Mouse (Mus musculus): ENCODE results near the gene Psmb11. TPM values are rescaled to one million over a fixed set of nuclear protein-coding genes. Genes with fewer than 3 reads are reported as not detected.
"Not testable (repeated sequence)": the region's sequence is repeated elsewhere in the genome, so short reads cannot be mapped to it uniquely, and the experiment has no call there.

The Psmb11 gene
- total RNA-seq, 2 experiments from 2014 or later: 0.26 TPM; not detected in 1

DNA sequence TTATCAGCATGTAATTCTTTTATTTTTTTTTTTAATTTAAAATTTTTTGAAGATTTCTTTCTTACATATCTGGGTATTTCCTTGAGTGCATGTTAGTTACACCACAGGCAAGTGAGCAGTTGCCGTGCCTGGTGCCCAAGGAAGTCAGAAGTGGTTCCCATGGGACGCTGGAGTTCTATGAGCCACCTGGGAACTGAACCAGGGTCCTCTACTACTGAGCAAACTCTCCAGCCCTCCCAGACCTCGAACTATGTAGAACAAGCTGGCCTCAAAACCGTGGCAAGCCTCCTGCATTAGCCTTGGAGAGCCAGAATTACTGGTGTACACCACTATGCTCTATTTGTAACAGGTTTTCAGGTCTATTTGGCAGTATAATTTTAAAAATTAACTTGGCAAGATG lies 18.6 kb upstream of the Psmb11 start:
- peak; percentile 10 for ATAC-seq (replicated peaks; ENCODE audit: low FRiP score, poor library complexity, severe bottlenecking)

DNA sequence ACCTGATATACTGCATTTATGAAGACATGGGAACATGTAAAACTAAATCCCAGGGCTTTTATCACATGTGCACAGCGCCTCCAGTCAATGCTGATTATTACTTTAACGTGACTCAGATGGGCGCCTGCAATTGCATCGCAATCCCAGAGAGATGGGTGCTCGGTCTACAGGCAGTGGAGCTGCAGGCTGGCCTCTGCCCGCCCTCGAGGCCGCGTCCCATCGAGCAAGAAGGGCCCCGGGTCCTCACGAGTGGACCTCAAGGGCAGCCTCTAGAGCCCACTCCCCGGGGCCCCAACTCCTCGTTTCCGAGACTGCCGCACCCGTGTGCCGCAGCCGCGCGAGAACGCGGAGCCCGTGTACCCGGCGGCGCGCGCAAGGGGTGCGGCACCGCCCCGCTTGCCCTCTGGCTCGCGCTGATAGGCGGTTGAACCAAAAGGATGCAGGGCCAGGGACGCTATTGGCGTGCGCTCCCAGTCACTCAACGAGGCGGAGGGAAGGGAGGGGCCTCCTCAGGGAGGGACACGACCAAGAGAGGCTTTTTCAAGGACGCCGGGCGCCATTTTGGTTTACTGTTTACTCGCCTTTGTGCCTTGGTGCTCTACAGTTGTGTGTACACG lies 18.1 kb upstream of the Psmb11 start:
- peak; percentile 94 for ATAC-seq (replicated peaks; ENCODE audit: low FRiP score, poor library complexity, severe bottlenecking)

DNA sequence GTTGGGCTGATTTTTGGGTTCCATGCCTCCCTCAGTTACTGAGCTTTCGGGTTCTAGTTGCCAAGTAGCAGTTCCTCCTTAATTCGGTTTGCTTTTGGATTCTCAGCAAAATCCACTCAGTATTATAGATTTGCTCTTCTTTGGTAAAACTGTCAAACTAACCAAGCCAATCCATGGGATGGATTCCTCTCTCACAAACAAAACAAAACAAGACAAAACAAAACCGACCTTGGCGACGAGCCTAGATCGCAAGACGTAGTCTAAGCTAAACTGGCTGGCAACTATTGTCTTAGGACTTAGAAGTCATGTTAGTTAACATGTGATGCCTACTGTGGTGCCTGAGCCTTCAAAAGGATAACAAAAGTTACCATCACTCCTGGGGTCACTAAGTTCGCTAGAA lies 17.5 kb upstream of the Psmb11 start:
- ATAC-seq (replicated peaks; ENCODE audit: low FRiP score, poor library complexity, severe bottlenecking): no peak

DNA sequence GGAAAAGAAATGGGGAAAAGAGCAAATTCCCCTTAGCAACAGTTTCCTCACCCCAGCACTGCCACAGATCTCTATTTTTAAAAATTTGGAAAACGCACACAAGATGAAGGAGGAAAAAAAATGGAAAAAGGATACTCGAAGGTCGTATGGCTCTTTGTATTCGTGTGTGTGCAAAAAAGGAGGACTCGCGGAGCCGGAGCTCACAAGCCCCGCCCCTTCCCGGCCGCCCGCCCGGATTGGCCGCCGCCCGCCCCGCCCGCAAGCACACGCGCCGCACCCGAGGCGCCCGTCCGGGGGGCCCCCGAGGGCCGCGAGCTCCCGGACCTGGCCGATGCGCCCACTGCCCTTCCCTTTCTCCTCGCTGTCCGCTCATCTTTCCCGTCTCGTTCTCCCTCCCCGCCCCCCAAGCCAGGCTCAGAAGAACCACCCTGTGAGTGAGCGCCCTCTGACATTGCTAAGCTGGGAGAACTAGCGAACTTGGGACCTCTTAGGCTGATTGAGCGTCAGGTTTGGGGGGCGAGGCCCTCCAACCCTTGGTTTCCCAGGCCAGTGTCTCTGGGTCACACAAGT lies 15.4 kb upstream of the Psmb11 start, which contains the start of gene 4931414P19Rik:
Gene 4931414P19Rik, minus strand, starts transcription at position 242 of the 570 bp plus-strand sequence.
- peak; percentile 61 for ATAC-seq (replicated peaks; ENCODE audit: low FRiP score, poor library complexity, severe bottlenecking)

DNA sequence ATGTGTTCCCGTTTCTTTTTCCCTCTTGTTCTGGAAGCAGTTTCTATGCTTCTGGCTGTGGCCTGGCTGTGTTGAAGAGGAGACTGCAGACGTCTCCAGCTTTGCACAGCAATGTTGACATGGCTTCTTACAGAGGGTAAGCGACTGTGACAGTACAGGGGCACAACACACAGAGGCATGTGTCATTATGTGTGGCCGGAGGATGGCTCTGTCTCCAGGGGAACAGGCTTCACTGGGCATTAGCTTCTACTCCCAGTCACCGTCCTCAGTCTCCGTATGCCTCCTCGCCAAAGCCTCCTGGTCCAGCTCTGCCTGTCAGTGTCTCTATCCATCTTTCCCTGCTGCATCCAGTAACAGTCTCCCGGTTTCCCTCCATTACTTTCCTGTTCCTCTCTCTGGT lies 14.0 kb upstream of the Psmb11 start:
- ATAC-seq (replicated peaks; ENCODE audit: low FRiP score, poor library complexity, severe bottlenecking): no peak

DNA sequence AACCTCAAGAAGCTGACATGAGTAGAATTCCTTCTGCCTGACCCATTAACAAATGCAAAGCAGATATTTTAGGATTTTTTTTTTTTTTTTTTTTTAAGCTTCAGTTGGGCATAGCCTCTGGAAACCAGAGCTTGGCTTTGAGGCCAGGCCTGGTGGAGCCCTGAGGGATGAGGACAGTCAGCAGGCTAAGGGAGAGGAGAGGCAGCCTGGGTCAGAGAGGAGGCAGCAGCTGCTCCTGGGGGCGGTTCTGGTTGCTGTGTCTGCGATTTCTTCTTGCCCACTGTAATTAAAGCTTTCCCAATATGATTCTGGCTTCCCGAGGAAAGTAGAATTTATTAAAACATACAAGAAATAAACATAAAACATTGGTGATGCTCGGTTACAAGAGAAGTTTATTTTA lies 12.0 kb upstream of the Psmb11 start:
- no peak for ATAC-seq (replicated peaks; ENCODE audit: low FRiP score, poor library complexity, severe bottlenecking)

DNA sequence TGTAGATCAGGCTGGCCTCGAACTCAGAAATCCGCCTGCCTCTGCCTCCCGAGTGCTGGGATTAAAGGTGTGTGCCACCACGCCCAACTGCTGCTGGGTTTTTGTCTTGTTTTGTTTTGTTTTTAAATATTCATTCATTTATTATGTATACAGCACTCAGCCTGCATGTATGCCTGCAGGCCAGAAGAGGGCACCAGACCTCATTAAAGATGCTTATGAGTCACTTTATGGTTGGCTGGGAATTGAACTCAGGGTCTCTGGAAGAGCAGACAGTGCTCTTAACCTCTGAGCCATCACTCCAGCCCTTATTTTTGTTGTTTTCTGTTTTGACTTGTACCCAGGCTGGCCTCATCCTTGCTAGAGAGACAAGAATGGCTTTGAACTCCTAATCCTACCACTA lies 11.3 kb upstream of the Psmb11 start:
- ATAC-seq (replicated peaks; ENCODE audit: low FRiP score, poor library complexity, severe bottlenecking): no peak

DNA sequence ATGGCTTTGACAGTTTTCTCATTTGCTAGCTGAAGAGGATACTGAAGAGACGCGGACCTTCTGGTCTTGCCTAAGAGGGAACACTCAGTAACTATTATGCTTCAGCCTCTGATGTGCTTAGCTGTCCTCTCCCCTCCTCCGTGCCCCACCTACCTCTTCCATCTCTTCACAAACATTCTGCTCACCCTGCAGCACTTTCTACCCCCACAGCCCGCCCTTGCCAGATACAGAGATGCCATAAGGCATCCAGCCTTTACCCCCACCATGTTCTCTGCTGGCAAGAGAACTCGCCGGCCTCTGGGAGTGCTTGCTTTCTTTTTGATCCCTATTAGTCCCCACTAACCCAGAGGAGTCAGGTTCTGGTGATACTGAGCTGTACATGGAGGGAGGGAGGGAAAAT lies 10.6 kb upstream of the Psmb11 start:
- ATAC-seq (replicated peaks; ENCODE audit: low FRiP score, poor library complexity, severe bottlenecking): no peak

DNA sequence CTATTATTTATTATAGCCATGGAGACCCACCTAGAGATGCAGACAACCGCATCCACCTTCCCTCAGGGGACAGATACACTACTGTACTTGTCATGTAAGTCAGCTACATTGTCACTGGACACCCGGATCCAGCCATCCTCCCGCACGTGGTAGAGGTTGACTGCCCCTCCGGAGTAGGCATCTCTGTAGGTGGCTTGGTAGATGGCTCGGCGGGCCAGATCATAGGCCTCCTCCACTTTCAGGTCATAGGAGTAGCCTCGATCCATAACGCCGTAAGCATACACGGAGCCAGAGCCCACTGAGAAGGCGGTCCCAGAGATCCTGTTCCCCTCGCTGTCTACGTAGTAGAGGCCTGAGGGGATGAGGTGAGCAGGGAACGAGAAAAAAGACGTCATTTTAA lies 7.1 kb upstream of the Psmb11 start:
- ATAC-seq (replicated peaks; ENCODE audit: low FRiP score, poor library complexity, severe bottlenecking): not testable (repeated sequence)

DNA sequence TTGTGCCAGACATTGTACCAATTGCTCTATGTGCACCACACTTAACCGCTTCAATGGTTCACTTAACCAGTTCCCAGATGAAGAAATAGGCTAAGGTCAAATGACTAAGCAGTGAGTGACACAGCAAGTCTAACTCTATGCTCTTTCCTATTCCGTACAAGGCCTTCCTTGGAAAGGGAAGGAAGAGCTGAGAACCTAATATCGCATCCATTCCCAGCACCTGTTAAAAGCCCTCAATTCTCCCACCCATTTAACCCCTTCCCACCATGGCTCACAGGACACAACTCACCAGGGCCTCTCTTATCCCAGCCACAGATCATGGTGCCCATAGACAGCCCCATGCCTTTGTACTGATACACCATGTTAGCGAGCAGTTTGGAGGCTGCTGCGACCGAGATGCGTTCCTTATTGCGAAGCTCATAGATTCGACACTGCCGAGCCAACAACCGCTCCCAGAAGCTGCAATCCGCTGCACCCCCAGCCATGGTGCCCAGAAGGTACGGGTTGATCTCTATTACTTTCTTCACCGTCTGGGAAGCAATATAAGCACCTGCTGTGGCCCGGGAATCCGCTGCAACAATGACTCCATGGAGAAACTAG lies 4.9 kb upstream of the Psmb11 start:
- ATAC-seq (replicated peaks; ENCODE audit: low FRiP score, poor library complexity, severe bottlenecking): no peak

DNA sequence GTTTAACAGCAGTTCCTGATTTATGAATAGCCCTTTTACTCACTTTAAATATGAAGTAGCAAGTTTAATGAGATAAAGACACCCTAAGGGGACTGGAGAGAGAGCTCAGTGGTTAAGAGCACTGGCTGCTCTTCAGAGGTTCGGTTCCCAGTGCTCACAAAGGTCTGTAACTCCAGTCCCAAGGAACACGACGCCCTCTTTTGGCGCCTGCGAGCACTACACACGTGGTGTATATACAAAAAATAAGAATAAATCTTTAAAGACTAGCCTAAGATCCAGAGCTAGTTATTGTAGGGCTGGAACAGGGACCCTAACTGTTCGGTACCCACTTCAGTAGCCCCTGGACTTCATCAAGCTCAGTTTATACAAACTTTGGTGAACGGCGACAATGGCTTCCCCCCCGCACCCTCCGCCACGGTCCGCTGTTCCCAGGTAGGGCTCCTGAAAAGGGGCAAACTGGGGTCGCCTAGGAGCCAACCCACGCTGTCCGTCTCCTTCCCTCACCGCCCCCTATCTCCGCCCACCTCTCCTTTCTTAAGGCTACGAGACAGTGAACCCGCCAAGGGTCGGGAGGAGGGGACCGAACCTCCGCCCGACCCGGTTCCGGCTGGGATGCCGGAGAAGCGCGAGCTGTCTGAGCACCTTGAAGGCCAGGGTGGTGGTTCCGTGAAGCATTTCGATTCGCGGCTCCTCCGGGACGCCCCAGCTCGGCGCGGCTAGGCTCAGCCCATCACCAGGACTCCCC lies 3.9 kb upstream of the Psmb11 start:
- ATAC-seq (replicated peaks; ENCODE audit: low FRiP score, poor library complexity, severe bottlenecking): peak; percentile 71

DNA sequence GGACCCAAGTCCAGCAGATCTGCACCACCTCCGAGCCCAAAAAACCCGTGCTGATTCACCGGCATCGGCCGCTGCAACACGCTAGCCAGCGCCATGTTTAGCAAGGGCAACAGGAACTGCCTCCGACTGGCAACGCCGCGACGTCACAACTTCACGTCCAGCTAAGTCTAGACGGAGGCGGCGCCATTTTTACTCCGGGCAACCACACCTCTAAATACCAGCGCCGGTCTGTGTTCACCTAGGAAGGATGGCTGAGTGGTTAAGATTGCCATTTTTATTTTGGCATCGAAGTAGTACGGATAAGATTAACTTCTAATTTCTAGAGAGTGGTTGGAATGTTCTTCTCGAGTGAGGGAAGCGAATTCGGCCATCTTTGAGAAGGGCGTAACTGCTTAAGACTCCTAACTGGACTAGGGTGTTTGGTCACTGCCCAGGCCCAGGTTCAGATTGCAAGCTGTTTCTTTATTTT lies 3.3 kb upstream of the Psmb11 start, which contains the start of gene Psmb5:
Gene Psmb5, minus strand, starts transcription at position 126 of the 469 bp plus-strand sequence.
- peak; percentile 97 for ATAC-seq (replicated peaks; ENCODE audit: low FRiP score, poor library complexity, severe bottlenecking)

DNA sequence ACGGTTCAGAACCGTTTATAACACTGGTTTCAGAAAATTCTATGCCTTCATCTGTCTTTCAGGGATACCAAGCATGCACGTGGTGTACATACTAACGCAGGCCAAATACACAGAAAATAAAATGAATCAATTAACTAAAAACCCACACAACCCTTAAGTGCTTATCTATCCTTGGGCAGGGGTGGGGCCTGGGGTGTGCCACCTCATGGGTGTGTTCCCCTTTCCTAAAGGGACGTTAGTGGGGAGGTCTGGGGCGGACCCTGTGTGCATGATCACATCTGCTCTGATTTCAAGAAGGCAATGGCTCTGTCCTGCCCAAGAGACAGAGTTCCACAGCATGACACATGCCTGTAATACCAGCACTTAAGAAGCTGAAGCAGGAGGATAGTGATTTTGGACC lies 2.1 kb downstream of the Psmb11 start:
- ATAC-seq (replicated peaks; ENCODE audit: low FRiP score, poor library complexity, severe bottlenecking): no peak

DNA sequence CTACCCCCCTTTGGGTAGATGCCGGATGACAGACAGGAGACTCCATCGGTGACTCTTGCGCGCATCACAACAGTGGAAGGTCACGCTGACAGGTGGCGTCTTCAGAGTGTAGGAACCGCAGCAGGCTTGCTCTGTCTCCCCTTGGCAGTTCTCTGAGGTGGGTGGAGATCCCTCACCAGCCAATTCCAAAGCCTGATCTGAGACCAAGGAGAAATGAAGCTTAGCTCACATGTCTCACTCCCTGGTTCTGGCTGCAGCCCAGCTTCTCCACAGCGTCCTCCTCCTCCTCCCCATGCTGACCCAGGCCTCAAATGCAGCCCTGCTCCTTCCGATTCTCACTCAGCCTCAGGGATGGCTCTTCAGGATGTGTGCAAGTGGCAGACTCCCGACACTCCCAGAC lies 3.7 kb downstream of the Psmb11 start:
- peak; percentile 12; the same call in 1 of the 2 replicates for ATAC-seq (replicated peaks; ENCODE audit: low FRiP score, poor library complexity, severe bottlenecking)

DNA sequence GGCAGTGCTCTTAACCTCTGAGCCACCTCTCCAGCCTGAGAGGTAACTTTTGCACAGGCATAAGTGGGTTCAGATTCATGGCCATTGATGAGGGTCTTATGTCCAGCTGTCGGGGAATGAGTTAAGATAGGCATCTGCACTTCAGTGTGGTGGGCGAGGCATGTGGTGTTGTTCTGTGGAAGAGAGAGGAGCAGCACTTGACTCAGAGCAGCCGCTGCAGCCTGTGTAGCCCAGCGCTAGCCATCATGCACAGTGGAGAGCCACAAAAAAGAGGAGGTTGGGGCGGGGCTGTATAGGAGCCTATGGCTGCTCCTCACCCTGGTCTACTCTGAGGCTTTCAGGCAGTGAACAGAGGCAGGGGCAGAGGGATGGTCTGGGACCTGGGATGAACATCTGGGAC lies 6.9 kb downstream of the Psmb11 start:
- ATAC-seq (replicated peaks; ENCODE audit: low FRiP score, poor library complexity, severe bottlenecking): no peak

DNA sequence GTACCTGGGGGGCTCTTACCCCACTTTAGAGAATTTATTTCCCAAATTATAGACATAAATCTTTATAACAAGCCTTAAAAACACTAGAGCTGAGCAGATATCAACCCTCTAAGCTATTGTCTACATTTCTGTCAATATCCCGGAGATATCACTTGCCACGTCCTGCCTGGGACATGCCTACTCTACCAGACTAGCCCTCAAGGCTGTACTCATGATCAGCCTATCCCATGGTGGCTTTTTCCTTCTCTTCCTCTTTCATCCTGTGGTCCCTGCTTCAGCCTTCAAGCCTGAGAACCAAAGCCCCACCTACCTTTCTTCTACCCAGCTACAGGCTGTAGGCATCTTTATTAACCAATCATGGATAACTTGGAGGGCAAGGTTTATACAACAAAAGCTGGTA lies 8.6 kb downstream of the Psmb11 start:
- no peak for ATAC-seq (replicated peaks; ENCODE audit: low FRiP score, poor library complexity, severe bottlenecking)

DNA sequence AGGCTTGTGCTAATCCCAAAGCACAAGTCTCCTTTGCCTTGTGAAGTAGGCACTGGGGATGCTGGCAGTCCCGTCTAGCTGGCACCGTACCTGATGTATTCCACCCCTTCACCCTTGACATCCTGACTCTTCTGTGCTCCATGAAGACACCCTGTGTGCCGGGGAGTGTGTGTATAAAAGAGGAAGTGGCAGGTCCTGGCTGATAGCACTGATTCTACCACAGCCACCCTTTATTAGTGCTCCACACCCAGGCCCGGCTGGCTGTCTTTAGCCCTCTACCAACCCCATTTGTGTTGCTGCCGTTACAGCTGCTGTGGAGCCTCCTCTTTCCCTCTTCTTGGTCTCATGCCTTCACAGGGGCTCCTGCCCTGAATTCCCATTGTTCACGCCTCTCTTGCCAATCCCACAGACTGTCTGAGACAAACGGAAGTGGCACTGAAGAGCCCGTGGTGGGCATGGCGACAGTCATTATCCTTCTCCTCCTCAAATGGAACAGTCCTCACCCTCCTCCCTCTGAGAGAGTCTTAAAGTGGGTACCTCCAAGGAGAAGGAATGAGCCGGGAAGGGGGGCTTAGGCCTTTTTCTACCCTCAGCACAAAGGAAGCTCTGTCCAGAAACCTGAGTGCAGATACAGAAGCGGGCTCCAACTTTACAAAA lies 9.5 kb downstream of the Psmb11 start:
- ATAC-seq (replicated peaks; ENCODE audit: low FRiP score, poor library complexity, severe bottlenecking): no peak

DNA sequence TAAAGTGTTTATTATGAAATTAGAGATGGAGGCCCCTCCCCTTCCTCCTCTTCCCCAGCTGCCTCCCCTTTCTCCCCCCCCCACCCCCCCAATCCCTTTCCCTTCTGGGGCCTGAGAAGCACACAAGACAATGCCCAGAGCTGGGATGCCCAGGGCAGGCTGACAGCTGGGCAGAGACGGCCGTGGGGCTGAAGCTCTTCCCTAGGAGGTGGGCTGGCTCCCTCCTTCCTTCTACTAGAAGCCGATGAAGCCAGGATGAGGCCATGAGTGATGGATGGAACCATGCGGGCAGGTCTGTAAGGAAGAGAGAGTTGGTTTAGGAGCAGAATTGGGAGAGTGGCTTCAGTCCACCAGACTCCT lies 10.0 kb downstream of the Psmb11 start:
- no peak for ATAC-seq (replicated peaks; ENCODE audit: low FRiP score, poor library complexity, severe bottlenecking)

DNA sequence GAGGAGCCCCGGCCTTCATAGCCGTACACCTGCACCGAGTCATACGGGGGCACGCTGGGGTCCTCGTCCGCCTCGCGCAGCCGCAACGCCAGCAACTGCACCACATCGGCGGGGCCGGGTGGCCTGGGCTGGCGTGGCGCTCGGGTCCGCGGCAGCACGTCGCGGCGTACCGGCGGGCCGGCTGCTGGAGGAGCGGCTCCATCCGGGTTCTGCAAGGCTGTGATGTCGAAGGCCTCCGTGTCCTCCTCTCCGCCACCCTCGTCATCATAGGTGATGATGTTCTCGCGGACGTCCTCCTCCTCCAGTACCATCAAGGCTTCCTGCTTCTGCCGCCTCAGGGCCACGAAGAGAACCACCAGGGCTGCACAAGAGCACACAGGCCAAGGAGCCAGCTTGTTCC lies 11.0 kb downstream of the Psmb11 start:
- ATAC-seq (replicated peaks; ENCODE audit: low FRiP score, poor library complexity, severe bottlenecking): no peak

DNA sequence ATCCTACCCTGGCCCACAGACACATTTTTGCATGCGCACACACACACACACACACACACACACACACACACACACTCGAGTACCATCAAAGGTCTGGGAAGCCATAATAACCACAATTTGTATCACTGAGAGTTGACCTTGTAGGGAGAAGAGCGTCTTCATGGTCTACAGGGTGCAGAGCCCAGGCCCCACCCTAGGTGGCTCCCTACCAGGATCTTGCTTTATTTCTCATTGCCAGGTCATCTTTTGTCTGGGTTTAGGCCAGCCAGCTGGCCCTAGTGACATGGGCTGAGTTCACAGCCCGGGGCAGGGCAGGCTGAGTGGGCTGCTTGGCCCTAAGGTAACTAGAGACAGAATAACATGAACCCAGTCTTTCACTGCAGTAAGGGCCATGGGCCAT lies 12.9 kb downstream of the Psmb11 start:
- no peak for ATAC-seq (replicated peaks; ENCODE audit: low FRiP score, poor library complexity, severe bottlenecking)
